15 mouse cellular contexts compared by ENCODE assay signal in the genomic region with DNA sequence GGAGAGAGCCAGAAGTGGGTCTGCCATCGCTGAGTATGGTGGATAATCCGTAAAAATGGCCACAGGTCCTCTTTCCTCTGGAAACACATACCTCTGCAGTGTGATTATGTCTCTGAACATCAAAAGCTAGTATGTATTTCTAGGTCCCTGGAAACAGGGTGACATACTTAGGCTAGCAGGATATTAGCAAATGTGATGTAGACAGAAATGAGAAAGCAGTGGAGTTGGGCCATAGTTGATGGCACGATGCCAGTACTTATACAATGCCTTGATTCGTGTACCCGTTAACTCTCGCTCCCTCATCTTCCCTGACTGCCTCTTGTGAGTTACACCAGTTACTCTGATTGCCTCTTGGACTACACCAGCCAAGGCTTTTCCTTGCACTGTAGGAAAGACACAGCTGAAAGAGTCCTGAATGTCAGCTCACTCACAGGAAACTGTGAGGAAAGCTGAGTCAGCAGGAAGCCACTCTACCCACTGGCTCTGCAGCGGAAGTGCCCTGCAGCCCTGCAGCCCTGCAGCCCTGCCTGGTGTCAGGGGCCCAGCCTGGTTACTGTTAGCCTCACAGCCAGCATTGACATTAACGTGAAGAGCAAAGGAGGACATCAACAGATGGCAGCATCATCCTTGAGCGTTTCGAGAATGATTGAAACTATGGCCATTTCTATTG. TPM values are rescaled to one million over a fixed set of nuclear protein-coding genes. Genes with fewer than 3 reads are reported as not detected.
DNase-seq lines count a peak whose midpoint lies in the region; ATAC-seq lines count a peak whose summit lies in the region.
"Had no signal": no experiment of that assay in that cellular context is flagged by ENCODE, and none has a peak within 500 bp of the region (broad histone marks: within the 10 kb centered on the region; RNA-seq: fewer than 3 reads in every experiment).

No protein-coding gene starts in this region.

- H3K9me3 ChIP-seq in liver, embryonic 11.5 days (ENCODE audit: control insufficient read depth, low read length), result no peaks in the 10 kb centered on the region
- no peaks in the 10 kb centered on the region for H3K9me3 ChIP-seq in forebrain, embryonic 11.5 days (ENCODE audit: control insufficient read depth, low read length)
- H3K9me3 ChIP-seq: neural tube, embryonic 15.5 days had no signal

- intact Hi-C loops in heart, postnatal 25 days (cut with DNase I), result no loop called here

- peaks cover 19% of the 10 kb centered on the region for H3K27me3 ChIP-seq in liver, embryonic 11.5 days (replicated peaks; ENCODE audit: control insufficient read depth, insufficient read depth, low read length)
- peaks cover 9% of the 10 kb centered on the region for H3K27me3 ChIP-seq in forebrain, embryonic 11.5 days (ENCODE audit: control insufficient read depth, insufficient read depth, low read length)

- WGBS in liver, embryonic 11.5 days, result 76% methylated on average over 10 of the region's 10 CpGs
- WGBS in forebrain, embryonic 11.5 days, result 89% methylated on average over 10 of the region's 10 CpGs

- H3K36me3 ChIP-seq in liver, embryonic 11.5 days (ENCODE audit: control insufficient read depth, insufficient read depth, low read length), result no peaks in the 10 kb centered on the region
- no peaks in the 10 kb centered on the region for H3K36me3 ChIP-seq in forebrain, embryonic 11.5 days (ENCODE audit: control insufficient read depth, insufficient read depth, low read length)
- H3K36me3 ChIP-seq: neural tube, embryonic 15.5 days had no signal

- no peaks in the 10 kb centered on the region for H3K4me1 ChIP-seq in liver, embryonic 11.5 days (replicated peaks; ENCODE audit: control insufficient read depth, insufficient read depth, low read length)
- H3K4me1 ChIP-seq in forebrain, embryonic 11.5 days (replicated peaks; ENCODE audit: control insufficient read depth, insufficient read depth, low read length), result no peaks in the 10 kb centered on the region; the same call in 1 of the 2 replicates

- H3K4me2 ChIP-seq in liver, embryonic 11.5 days, result no peak overlapping the region
- no peak overlapping the region for H3K4me2 ChIP-seq in forebrain, embryonic 11.5 days (ENCODE audit: low read depth, low read length, severe bottlenecking)
- H3K4me2 ChIP-seq: hindbrain, embryonic 14.5 days; neural tube, embryonic 15.5 days had no signal

- no peak for ATAC-seq in liver, embryonic 11.5 days (replicated peaks; ENCODE audit: low FRiP score)
- peak; percentile 94 for ATAC-seq in inflammation-experienced regulatory T-cells, adult 6 months
- no peak for ATAC-seq in forebrain, embryonic 11.5 days (replicated peaks; ENCODE audit: low FRiP score)
- ATAC-seq: forebrain, postnatal 0 days had no signal

- peak; percentile 18 for DNase-seq in liver
- DNase-seq in liver, embryonic 11.5 days (ENCODE audit: low spot score), result no peak
- peak; percentile 13 for DNase-seq in NIH3T3 (ENCODE audit: low read depth)
- peak; percentile 24 for DNase-seq in thymus, postnatal 0 days (ENCODE audit: low spot score)
- DNase-seq in heart, postnatal 25 days (ENCODE audit: low spot score), result no peak
- DNase-seq in forebrain, embryonic 11.5 days (ENCODE audit: low spot score), result no peak
- no peak for DNase-seq in spleen, postnatal 14 days (ENCODE audit: low spot score in 2 of 2)
- DNase-seq: cerebellum, adult 2 months; embryo, embryonic 11 days; forebrain, postnatal 0 days; kidney, adult 8-10 months; lung, postnatal 4 days had no signal

- H3K27ac ChIP-seq in liver, embryonic 11.5 days (ENCODE audit: low read depth, low read length), result no peak overlapping the region
- H3K27ac ChIP-seq in forebrain, embryonic 11.5 days (ENCODE audit: low read depth, low read length), result no peak overlapping the region
- H3K27ac ChIP-seq: hindbrain, embryonic 14.5 days; neural tube, embryonic 15.5 days had no signal

- H3K4me3 ChIP-seq in liver, embryonic 11.5 days (ENCODE audit: low read depth, low read length), result no peak overlapping the region
- no peak overlapping the region for H3K4me3 ChIP-seq in forebrain, embryonic 11.5 days (ENCODE audit: low read depth, low read length)
- H3K4me3 ChIP-seq: neural tube, embryonic 15.5 days had no signal

- H3K9ac ChIP-seq in liver, embryonic 11.5 days (ENCODE audit: low read depth, low read length), result no peak overlapping the region
- no peak overlapping the region for H3K9ac ChIP-seq in forebrain, embryonic 11.5 days (ENCODE audit: low read length)
- H3K9ac ChIP-seq: forebrain, postnatal 0 days; hindbrain, embryonic 14.5 days; neural tube, embryonic 15.5 days had no signal

RNA-seq across cellular contexts. Expression of gene Lrrn4, which starts 6.9 kb away (rescaled TPM):
- 3.2 and 3.9 TPM in 2 replicates for polyA plus RNA-seq in liver, embryonic 11.5 days (2014; fragmentation: Nextera tagmentation; extraction: Ambion mirVana)
- polyA plus RNA-seq in inflammation-experienced regulatory T-cells, adult 6 months (2017; shearing (Covaris generic)), result under 1 TPM; 0.44 to 0.62 (median 0.50) TPM
- 0.53 and 0.81 TPM in 2 replicates for polyA plus RNA-seq in thymus, postnatal 0 days (2015; fragmentation: Nextera tagmentation; extraction: Ambion mirVana)
- total RNA-seq in heart, postnatal 25 days (2021), result 1 to 10 TPM; 5.5 to 8.2 TPM
- polyA plus RNA-seq in forebrain, embryonic 11.5 days (2014; fragmentation: Nextera tagmentation; extraction: Ambion mirVana), result 0.24 and 0.44 TPM in 2 replicates

RNA-seq across cellular contexts. Expression of gene Crls1, which starts 27.3 kb away (rescaled TPM):
- 19.3 and 21.7 TPM in 2 replicates for polyA plus RNA-seq in liver, embryonic 11.5 days (2014; fragmentation: Nextera tagmentation; extraction: Ambion mirVana)
- 1 to 10 TPM; 2.9 to 4.1 (median 3.6) TPM for polyA plus RNA-seq in inflammation-experienced regulatory T-cells, adult 6 months (2017; shearing (Covaris generic))
- polyA plus RNA-seq in thymus, postnatal 0 days (2015; fragmentation: Nextera tagmentation; extraction: Ambion mirVana), result 17.1 and 17.9 TPM in 2 replicates
- 10 to 100 TPM; 18.7 to 19.5 TPM for total RNA-seq in heart, postnatal 25 days (2021)
- polyA plus RNA-seq in forebrain, embryonic 11.5 days (2014; fragmentation: Nextera tagmentation; extraction: Ambion mirVana), result 26.9 and 29.7 TPM in 2 replicates

RNA-seq across cellular contexts. Expression of gene Mcm8, which starts 57.9 kb away (rescaled TPM):
- polyA plus RNA-seq in liver, embryonic 11.5 days (2014; fragmentation: Nextera tagmentation; extraction: Ambion mirVana), result 19.8 and 21.8 TPM in 2 replicates
- 1 to 10 TPM; 1.9 to 4.2 (median 2.1) TPM for polyA plus RNA-seq in inflammation-experienced regulatory T-cells, adult 6 months (2017; shearing (Covaris generic))
- 9.6 and 10.1 TPM in 2 replicates for polyA plus RNA-seq in thymus, postnatal 0 days (2015; fragmentation: Nextera tagmentation; extraction: Ambion mirVana)
- 1 to 10 TPM; 1.9 TPM for total RNA-seq in heart, postnatal 25 days (2021)
- polyA plus RNA-seq in forebrain, embryonic 11.5 days (2014; fragmentation: Nextera tagmentation; extraction: Ambion mirVana), result 28.6 and 32.4 TPM in 2 replicates

RNA-seq across cellular contexts. Expression of gene Trmt6, which starts 57.9 kb away (rescaled TPM):
- 44.5 and 46.6 TPM in 2 replicates for polyA plus RNA-seq in liver, embryonic 11.5 days (2014; fragmentation: Nextera tagmentation; extraction: Ambion mirVana)
- 10 to 100 TPM; 45.1 to 66.1 (median 45.9) TPM for polyA plus RNA-seq in inflammation-experienced regulatory T-cells, adult 6 months (2017; shearing (Covaris generic))
- polyA plus RNA-seq in thymus, postnatal 0 days (2015; fragmentation: Nextera tagmentation; extraction: Ambion mirVana), result 54.7 and 56.9 TPM in 2 replicates
- 1 to 10 TPM; 5.5 to 6.4 TPM for total RNA-seq in heart, postnatal 25 days (2021)
- polyA plus RNA-seq in forebrain, embryonic 11.5 days (2014; fragmentation: Nextera tagmentation; extraction: Ambion mirVana), result 37.4 and 37.9 TPM in 2 replicates

Comparison
In these comparisons a context has a peak if more than half of its experiments do, and no peak if none do; other contexts are left out.
1. DNase-seq: peak in liver (single experiment), NIH3T3 (single experiment) and thymus, postnatal 0 days (single experiment); none in liver, embryonic 11.5 days (single experiment), heart, postnatal 25 days (single experiment), forebrain, embryonic 11.5 days (single experiment) and spleen, postnatal 14 days (0 of 2).